Mouse (Mus musculus): ENCODE results near the gene Cdh22. TPM values are rescaled to one million over a fixed set of nuclear protein-coding genes. Genes with fewer than 3 reads are reported as not detected.

Gene Cdh22
- polyA plus RNA-seq, 1 experiment from 2014 or later, result 0.25 TPM

DNA sequence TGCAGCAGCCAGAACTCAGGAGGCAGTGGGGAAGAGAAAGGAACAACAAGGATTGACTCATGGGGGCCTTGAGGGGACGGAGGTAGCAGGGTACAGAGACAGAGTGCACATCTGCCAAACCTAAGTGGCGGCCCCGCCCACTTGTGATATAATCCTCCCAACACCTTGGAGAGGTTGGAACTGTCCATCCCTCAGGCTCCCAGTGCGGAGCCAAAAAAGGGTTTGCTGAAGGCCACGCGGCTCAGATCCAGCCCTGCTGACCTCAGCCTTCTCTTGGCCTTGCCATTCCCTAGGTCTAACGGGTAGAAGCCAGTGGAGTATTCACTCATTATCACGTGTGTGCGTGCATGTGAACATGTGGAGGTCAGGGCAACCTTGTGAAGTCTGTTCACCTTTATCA lies 154.0 kb downstream of the Cdh22 start:
- H3K36me3 ChIP-seq (ENCODE audit: control insufficient read depth, insufficient read depth), result no peaks in the 10 kb centered on the region
- H3K4me1 ChIP-seq (replicated peaks; ENCODE audit: control insufficient read depth, insufficient read depth, low read length), result no peaks in the 10 kb centered on the region
- H3K9ac ChIP-seq (ENCODE audit: low read depth, low read length), result no peak overlapping the region
- H3K27me3 ChIP-seq (replicated peaks; ENCODE audit: control insufficient read depth, insufficient read depth, low read length), result peaks cover 36% of the 10 kb centered on the region
- no peak overlapping the region for H3K4me3 ChIP-seq (ENCODE audit: low read depth, low read length)
- ATAC-seq, result no peak
- no peak for TF ChIP-seq CTCF (IDR thresholded peaks at IDR 0.05; ENCODE audit: low read depth)
- no peak overlapping the region for H3K4me2 ChIP-seq (replicated peaks; ENCODE audit: low read depth)
- no peaks in the 10 kb centered on the region for H3K9me3 ChIP-seq (ENCODE audit: control insufficient read depth)
- no peak overlapping the region for H3K27ac ChIP-seq (ENCODE audit: low read depth, low read length)
- WGBS, result 26% methylated on average over 9 of the region's 9 CpGs

DNA sequence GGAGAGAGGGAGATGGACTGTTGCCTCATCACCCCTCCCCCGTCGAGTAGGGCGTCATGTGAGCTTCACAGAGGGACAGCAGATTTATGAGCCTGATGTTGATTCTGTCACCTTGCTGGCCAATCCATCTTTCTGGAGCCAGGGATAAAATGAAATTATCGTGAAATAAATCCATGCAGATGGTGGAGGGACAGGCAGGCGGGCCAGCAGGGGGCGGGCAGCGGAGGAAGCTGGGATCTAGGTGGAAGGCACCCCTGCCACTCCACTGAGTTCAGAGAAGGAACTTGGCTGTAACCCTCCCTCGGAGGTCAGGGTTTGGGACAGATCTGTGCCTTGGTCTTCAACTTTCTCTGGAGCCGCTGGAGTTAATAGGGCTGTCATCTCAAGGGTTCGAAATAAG lies 156.0 kb downstream of the Cdh22 start:
- Histone ChIP-seq H3K9ac (ENCODE audit: low read depth, low read length) (no peak overlapping the region), H3K27me3 (replicated peaks; ENCODE audit: control insufficient read depth, insufficient read depth, low read length) (peaks cover 47% of the 10 kb centered on the region)

GRCm38 (mm10) chr2:165078045-165078444 lies 156.6 kb downstream of the Cdh22 start:
- 65% methylated on average over 8 of the region's 8 CpGs for WGBS
- no peaks in the 10 kb centered on the region for H3K9me3 ChIP-seq (ENCODE audit: control insufficient read depth)
- H3K4me2 ChIP-seq (replicated peaks; ENCODE audit: low read depth), result no peak overlapping the region
- H3K36me3 ChIP-seq (ENCODE audit: control insufficient read depth, insufficient read depth), result no peaks in the 10 kb centered on the region
- no peak for TF ChIP-seq CTCF (IDR thresholded peaks at IDR 0.05; ENCODE audit: low read depth)
- no peak overlapping the region for H3K4me3 ChIP-seq (ENCODE audit: low read depth, low read length)
- no peak overlapping the region for H3K9ac ChIP-seq (ENCODE audit: low read depth, low read length)
- peaks cover 47% of the 10 kb centered on the region for H3K27me3 ChIP-seq (replicated peaks; ENCODE audit: control insufficient read depth, insufficient read depth, low read length)
- ATAC-seq, result no peak
- H3K27ac ChIP-seq (ENCODE audit: low read depth, low read length), result no peak overlapping the region
- no peaks in the 10 kb centered on the region for H3K4me1 ChIP-seq (replicated peaks; ENCODE audit: control insufficient read depth, insufficient read depth, low read length)

More for the DNA sequence above, 156.0 kb downstream of the Cdh22 start:
- H3K36me3 ChIP-seq (ENCODE audit: control insufficient read depth, insufficient read depth), result no peaks in the 10 kb centered on the region
- no peak overlapping the region for H3K4me2 ChIP-seq (replicated peaks; ENCODE audit: low read depth)
- no peak for ATAC-seq
- no peaks in the 10 kb centered on the region for H3K9me3 ChIP-seq (ENCODE audit: control insufficient read depth)
- H3K4me3 ChIP-seq (ENCODE audit: low read depth, low read length), result no peak overlapping the region
- peak; percentile 60 for TF ChIP-seq CTCF (IDR thresholded peaks at IDR 0.05; ENCODE audit: low read depth)
- 13% methylated on average over 10 of the region's 10 CpGs for WGBS
- H3K27ac ChIP-seq (ENCODE audit: low read depth, low read length), result no peak overlapping the region
- no peaks in the 10 kb centered on the region for H3K4me1 ChIP-seq (replicated peaks; ENCODE audit: control insufficient read depth, insufficient read depth, low read length)

DNA sequence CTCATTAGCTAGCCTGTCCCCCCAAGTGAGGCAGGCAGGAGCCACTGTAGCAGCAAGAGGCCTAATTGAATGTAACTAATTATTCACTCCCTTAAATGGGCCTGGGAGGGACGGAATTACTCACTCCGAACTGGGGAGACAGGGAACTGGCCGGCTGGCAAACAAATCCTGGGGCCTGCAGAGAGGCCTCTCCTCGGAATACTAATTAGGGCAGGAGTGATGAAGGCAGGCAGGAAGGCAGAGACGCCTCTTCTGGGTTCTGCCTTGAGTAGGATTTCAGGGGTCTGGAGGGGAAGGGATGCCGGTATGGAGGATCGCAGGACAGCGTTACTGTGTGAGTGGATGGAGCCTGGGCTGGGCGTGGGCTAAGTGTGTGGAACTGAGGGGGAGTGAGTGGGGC lies 157.6 kb downstream of the Cdh22 start:
- ATAC-seq, result no peak

DNA sequence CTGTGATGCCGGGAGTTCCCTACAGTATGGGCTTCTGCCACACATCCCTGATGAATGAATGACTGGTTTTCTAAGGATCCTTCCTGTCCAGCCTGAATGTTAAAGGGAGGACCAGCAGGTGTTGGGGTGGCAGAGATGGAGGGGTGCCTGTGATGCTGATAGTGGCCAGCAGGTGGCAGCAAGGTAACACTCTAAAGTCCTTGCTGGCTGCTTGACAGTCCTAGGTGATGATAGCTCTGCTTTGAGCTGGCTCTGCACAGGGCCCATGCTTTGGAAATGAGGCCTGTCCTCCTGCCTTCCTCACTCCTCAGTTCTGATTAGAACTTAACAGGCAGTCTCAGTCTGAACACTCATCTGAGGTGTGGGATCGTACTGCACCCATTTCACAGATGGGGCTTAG lies 159.7 kb downstream of the Cdh22 start:
- 33% methylated on average over 2 of the region's 2 CpGs for WGBS

More for the DNA sequence above, 157.6 kb downstream of the Cdh22 start:
- Histone ChIP-seq H3K9me3 (ENCODE audit: control insufficient read depth) (no peaks in the 10 kb centered on the region), H3K27me3 (replicated peaks; ENCODE audit: control insufficient read depth, insufficient read depth, low read length) (peaks cover 47% of the 10 kb centered on the region), H3K4me1 (replicated peaks; ENCODE audit: control insufficient read depth, insufficient read depth, low read length) (no peaks in the 10 kb centered on the region), H3K9ac (ENCODE audit: low read depth, low read length) (no peak overlapping the region), H3K4me2 (replicated peaks; ENCODE audit: low read depth) (no peak overlapping the region), H3K4me3 (ENCODE audit: low read depth, low read length) (no peak overlapping the region), H3K27ac (ENCODE audit: low read depth, low read length) (no peak overlapping the region), H3K36me3 (ENCODE audit: control insufficient read depth, insufficient read depth) (no peaks in the 10 kb centered on the region)
- no peak for TF ChIP-seq CTCF (IDR thresholded peaks at IDR 0.05; ENCODE audit: low read depth)
- 12% methylated on average over 9 of the region's 9 CpGs for WGBS

GRCm38 (mm10) chr2:165074081-165074884 lies 160.4 kb downstream of the Cdh22 start:
- no peak for TF ChIP-seq CTCF (IDR thresholded peaks at IDR 0.05; ENCODE audit: low read depth)

More for the DNA sequence above, 159.7 kb downstream of the Cdh22 start:
- Histone ChIP-seq H3K9ac (ENCODE audit: low read depth, low read length) (no peak overlapping the region), H3K4me2 (replicated peaks; ENCODE audit: low read depth) (no peak overlapping the region), H3K4me1 (replicated peaks; ENCODE audit: control insufficient read depth, insufficient read depth, low read length) (no peaks in the 10 kb centered on the region), H3K27ac (ENCODE audit: low read depth, low read length) (no peak overlapping the region), H3K9me3 (ENCODE audit: control insufficient read depth) (no peaks in the 10 kb centered on the region), H3K36me3 (ENCODE audit: control insufficient read depth, insufficient read depth) (no peaks in the 10 kb centered on the region), H3K27me3 (replicated peaks; ENCODE audit: control insufficient read depth, insufficient read depth, low read length) (peaks cover 34% of the 10 kb centered on the region), H3K4me3 (ENCODE audit: low read depth, low read length) (no peak overlapping the region)
- TF ChIP-seq CTCF (IDR thresholded peaks at IDR 0.05; ENCODE audit: low read depth), result peak; percentile 99
- peak; percentile 27; the same call in 1 of the 2 replicates for ATAC-seq

More at GRCm38 (mm10) chr2:165074081-165074884, 160.4 kb downstream of the Cdh22 start:
- peaks cover 32% of the 10 kb centered on the region for H3K27me3 ChIP-seq (replicated peaks; ENCODE audit: control insufficient read depth, insufficient read depth, low read length)
- H3K4me3 ChIP-seq (ENCODE audit: low read depth, low read length), result no peak overlapping the region
- H3K9me3 ChIP-seq (ENCODE audit: control insufficient read depth), result no peaks in the 10 kb centered on the region
- no peak overlapping the region for H3K9ac ChIP-seq (ENCODE audit: low read depth, low read length)
- 36% methylated on average over 11 of the region's 11 CpGs for WGBS
- H3K4me2 ChIP-seq (replicated peaks; ENCODE audit: low read depth), result no peak overlapping the region
- no peaks in the 10 kb centered on the region for H3K36me3 ChIP-seq (ENCODE audit: control insufficient read depth, insufficient read depth)
- H3K27ac ChIP-seq (ENCODE audit: low read depth, low read length), result no peak overlapping the region
- no peak for ATAC-seq
- no peaks in the 10 kb centered on the region for H3K4me1 ChIP-seq (replicated peaks; ENCODE audit: control insufficient read depth, insufficient read depth, low read length)

Measured in intestine, postnatal 0 days (tissue).